ENCODE assay signal across 8 mouse cellular contexts in genomic region chr19:45074580-45075322, GRCm38 (mm10). TPM values are rescaled to one million over a fixed set of nuclear protein-coding genes. Genes with fewer than 3 reads are reported as not detected.
DNase-seq lines count a peak whose midpoint lies in the region; ATAC-seq lines count a peak whose summit lies in the region.

Gene Kazald1, plus strand, starts transcription at chr19:45075241.

- H3K9ac ChIP-seq in hindbrain, embryonic 14.5 days, result peak within 1 kb of the TSS; percentile 74

- H3K27ac ChIP-seq in hindbrain, embryonic 14.5 days, result peak within 1 kb of the TSS; percentile 90

- H3K4me1 ChIP-seq in hindbrain, embryonic 14.5 days (replicated peaks; ENCODE audit: control insufficient read depth, insufficient read depth, low read length), result peaks cover 14% of the 10 kb centered on the region

- peak; percentile 86 for DNase-seq in T-cell, adult 2 months (ENCODE audit: low spot score)
- DNase-seq in cerebellum, postnatal 25 days, result peak; percentile 98
- peak; percentile 90 to 93 for DNase-seq in frontal cortex, postnatal 25 days (ENCODE audit: low spot score in 2 of 2)
- DNase-seq in hindbrain, embryonic 14.5 days (ENCODE audit: low spot score), result peak; percentile 97
- DNase-seq in left cerebral cortex, adult 11 months (ENCODE audit: low spot score), result peak; percentile 87
- DNase-seq in lung, postnatal 36 days, result peak; percentile 96
- DNase-seq in retina, embryonic 14.5 days (ENCODE audit: low spot score), result peak; percentile 97
- peak; percentile 91 for DNase-seq in thymus, postnatal 36 days

- H3K27me3 ChIP-seq in hindbrain, embryonic 14.5 days (ENCODE audit: control insufficient read depth, insufficient read depth, low read length), result peaks cover 64% of the 10 kb centered on the region

- WGBS in hindbrain, embryonic 14.5 days, result under 1% methylated on average over 45 of the region's 45 CpGs

- H3K4me3 ChIP-seq in hindbrain, embryonic 14.5 days (replicated peaks; ENCODE audit: low read length), result peak within 1 kb of the TSS; percentile 57

- no peaks in the 10 kb centered on the region for H3K36me3 ChIP-seq in hindbrain, embryonic 14.5 days (replicated peaks; ENCODE audit: control insufficient read depth, insufficient read depth)

- peak within 1 kb of the TSS; percentile 91 for H3K4me2 ChIP-seq in hindbrain, embryonic 14.5 days (replicated peaks)

- no peaks in the 10 kb centered on the region for H3K9me3 ChIP-seq in hindbrain, embryonic 14.5 days (ENCODE audit: control insufficient read depth, low read length)

- ATAC-seq in hindbrain, embryonic 14.5 days (ENCODE audit: low FRiP score), result peak; percentile 84

RNA-seq across cellular contexts. Expression of gene Kazald1, which starts in this region (rescaled TPM):
- 2.5 and 4.9 TPM in 2 replicates for polyA plus RNA-seq in hindbrain, embryonic 14.5 days (2014; fragmentation: Nextera tagmentation; extraction: Ambion mirVana)

Comparison
In these comparisons a context has a peak if more than half of its experiments do, and no peak if none do; other contexts are left out.
1. Peak in every context shown above with its lines: DNase-seq, ATAC-seq, H3K4me3 ChIP-seq and H3K27ac ChIP-seq.